Mouse (Mus musculus) kidney, adult 8-10 months (tissue): ENCODE results near the gene Msrb3.
A peak's percentile ranks its signal among the peaks of the same experiment; 100 is the strongest.

ENCODE experiments used
- DNase-seq, 2 experiments: peaks; one replicate each; pipeline ENCODE4 v3.0.0; 2022

Msrb3 gene

GRCm38 (mm10) chr10:120857531-120858001, 41.3 kb downstream of the Msrb3 start:
- DNase-seq = peak in 1 of 2 experiments; percentile 30

GRCm38 (mm10) chr10:120854329-120854728, 44.6 kb downstream of the Msrb3 start:
- DNase-seq = no peak

GRCm38 (mm10) chr10:120853816-120854215, 45.1 kb downstream of the Msrb3 start:
- no peak for DNase-seq

- DNase-seq = no peak
These were observed 47.6 kb downstream of the Msrb3 start for GRCm38 (mm10) chr10:120851196-120851781.

- DNase-seq = peak in 1 of 2 experiments; percentile 8
These were observed 48.3 kb downstream of the Msrb3 start for GRCm38 (mm10) chr10:120850391-120851195.

- DNase-seq = no peak
These were observed 50.2 kb downstream of the Msrb3 start for GRCm38 (mm10) chr10:120848677-120849076.

- no peak for DNase-seq
These were observed 51.1 kb downstream of the Msrb3 start for GRCm38 (mm10) chr10:120847785-120848184.

- DNase-seq = no peak
These were observed 58.9 kb downstream of the Msrb3 start for GRCm38 (mm10) chr10:120839966-120840365.

GRCm38 (mm10) chr10:120834531-120834930, 64.4 kb downstream of the Msrb3 start:
- DNase-seq = no peak

- DNase-seq = no peak
These were observed 65.1 kb downstream of the Msrb3 start for GRCm38 (mm10) chr10:120833836-120834235.

- DNase-seq = no peak
These were observed 71.1 kb downstream of the Msrb3 start for GRCm38 (mm10) chr10:120827761-120828160.

GRCm38 (mm10) chr10:120826795-120827669, 71.9 kb downstream of the Msrb3 start:
- no peak for DNase-seq

- DNase-seq = no peak
These were observed 72.5 kb downstream of the Msrb3 start for GRCm38 (mm10) chr10:120826381-120826780.

- DNase-seq = no peak
These were observed 73.3 kb downstream of the Msrb3 start for GRCm38 (mm10) chr10:120825594-120825993.

- no peak for DNase-seq
These were observed 77.2 kb downstream of the Msrb3 start for GRCm38 (mm10) chr10:120821491-120822358.

- DNase-seq = no peak
These were observed 78.1 kb downstream of the Msrb3 start for GRCm38 (mm10) chr10:120820781-120821300.

- DNase-seq = no peak
These were observed 83.6 kb downstream of the Msrb3 start for GRCm38 (mm10) chr10:120815290-120815689.

- no peak for DNase-seq
These were observed 87.0 kb downstream of the Msrb3 start for GRCm38 (mm10) chr10:120811796-120812443.

GRCm38 (mm10) chr10:120810832-120811571, 87.9 kb downstream of the Msrb3 start:
- DNase-seq = no peak

GRCm38 (mm10) chr10:120810053-120810696, 88.7 kb downstream of the Msrb3 start:
- DNase-seq = no peak
